Mouse (Mus musculus) forebrain, embryonic 14.5 days (tissue): ENCODE data around the gene Pkig. TPM values are rescaled to one million over a fixed set of nuclear protein-coding genes. Genes with fewer than 3 reads are reported as not detected.

Source experiments
- ATAC-seq: fragments of 200-750 bp; cut with Nextera tagmentation; 2 replicates; pipeline ENCODE4 v1.8.0; 2017; ENCODE audit warnings: mild to moderate bottlenecking, moderate library complexity
- DNase-seq: peaks from one replicate; pipeline ENCODE4 v3.0.0-alpha.2; 2015; ENCODE audit warnings: low spot score
- H3K27ac ChIP-seq: fragments of 300-500 bp; sonication (generic); 2 replicates; pipeline ENCODE4 v1.5.1; 2014; ENCODE audit warnings: low read depth, mild to moderate bottlenecking, control low read depth, low read length, moderate library complexity
- H3K27me3 ChIP-seq: fragments of 300-500 bp; sonication (generic); replicated peaks from 2 replicates; pipeline ENCODE4 v1.6.1; 2014; ENCODE audit warnings: low read length, control low read depth, mixed read lengths; ENCODE audit not compliant: control insufficient read depth, insufficient read depth
- H3K36me3 ChIP-seq: fragments of 300-500 bp; sonication (generic); 2 replicates; pipeline ENCODE4 v1.6.1; 2014; ENCODE audit warnings: low read length, control low read depth; ENCODE audit not compliant: control insufficient read depth, insufficient read depth
- H3K4me1 ChIP-seq: fragments of 300-500 bp; sonication (generic); 2 replicates; pipeline ENCODE4 v1.6.1; 2014; ENCODE audit warnings: antibody characterized with exemption, low read length, control low read depth; ENCODE audit not compliant: control insufficient read depth, insufficient read depth
- H3K4me2 ChIP-seq: fragments of 300-500 bp; sonication (generic); 2 replicates; pipeline ENCODE4 v1.6.1; 2014; ENCODE audit warnings: mild to moderate bottlenecking, control low read depth, low read length
- H3K4me3 ChIP-seq: fragments of 300-500 bp; sonication (generic); 2 replicates; pipeline ENCODE4 v1.5.1; 2014; ENCODE audit warnings: low read depth, low read length, control low read depth
- H3K9ac ChIP-seq: fragments of 300-500 bp; sonication (generic); 2 replicates; pipeline ENCODE4 v1.6.1; 2014; ENCODE audit warnings: mild to moderate bottlenecking, low read length, control low read depth, moderate library complexity
- H3K9me3 ChIP-seq: fragments of 300-500 bp; sonication (generic); replicated peaks from 2 replicates; pipeline ENCODE4 v1.6.1; 2016; ENCODE audit warnings: low read length, control low read depth, mixed read lengths; ENCODE audit not compliant: control insufficient read depth
- WGBS: fragments of 180-500 bp; shearing (Covaris S2); extraction: QIAGEN DNeasy Blood & Tissue Kit; methylation state at CpG from one replicate; pipeline ENCODE4 v1.1.7; 2014; 5-methylcytosine and 5-hydroxymethylcytosine counted together
- polyA plus RNA-seq: library from polyadenylated mRNA; unstranded; fragments of >200 nt; fragmentation: Nextera tagmentation; extraction: Ambion mirVana; gene quantifications from 2 replicates; pipeline ENCODE4 v1.2.1, GENCODE M21; 2014

The Pkig gene
- polyA plus RNA-seq, 1 experiment from 2014 or later: 163 TPM

GRCm38 (mm10) chr2:163742656-163743055, 84.5 kb downstream of the Pkig start:
- no peaks in the 10 kb centered on the region for H3K4me1 ChIP-seq
- H3K9ac ChIP-seq: no peak overlapping the region
- no peaks in the 10 kb centered on the region for H3K9me3 ChIP-seq
- H3K27me3 ChIP-seq: no peaks in the 10 kb centered on the region
- ATAC-seq (no peak), DNase-seq (no peak)
- no peak overlapping the region for H3K4me2 ChIP-seq
- H3K4me3 ChIP-seq: no peak overlapping the region
- WGBS: 74% methylated on average over 5 of the region's 5 CpGs
- H3K27ac ChIP-seq: no peak overlapping the region
- no peaks in the 10 kb centered on the region for H3K36me3 ChIP-seq

GRCm38 (mm10) chr2:163743357-163743756, 85.2 kb downstream of the Pkig start:
- Histone ChIP-seq H3K27me3 (no peaks in the 10 kb centered on the region), H3K9ac (no peak overlapping the region), H3K4me1 (no peaks in the 10 kb centered on the region), H3K27ac (no peak overlapping the region), H3K4me2 (no peak overlapping the region), H3K9me3 (no peaks in the 10 kb centered on the region), H3K36me3 (no peaks in the 10 kb centered on the region), H3K4me3 (no peak overlapping the region)
- 83% methylated on average over 6 of the region's 6 CpGs for WGBS
- no peak for ATAC-seq
- no peak for DNase-seq

GRCm38 (mm10) chr2:163744801-163745570, 86.8 kb downstream of the Pkig start:
- Histone ChIP-seq H3K9ac (no peak overlapping the region), H3K36me3 (no peaks in the 10 kb centered on the region), H3K27ac (no peak overlapping the region), H3K4me1 (peaks cover 6% of the 10 kb centered on the region; the same call in 1 of the 2 replicates), H3K27me3 (no peaks in the 10 kb centered on the region), H3K4me3 (no peak overlapping the region), H3K4me2 (no peak overlapping the region), H3K9me3 (no peaks in the 10 kb centered on the region)
- ATAC-seq: no peak
- DNase-seq: no peak
- 81% methylated on average over 10 of the region's 10 CpGs for WGBS

GRCm38 (mm10) chr2:163749647-163750611, 91.7 kb downstream of the Pkig start, which contains the start of gene Ada:
TSS of gene Ada (minus strand) at chr2:163750239.
- ATAC-seq (peak; percentile 86), DNase-seq (peak; percentile 58)
- Histone ChIP-seq H3K9me3 (no peaks in the 10 kb centered on the region), H3K36me3 (no peaks in the 10 kb centered on the region), H3K4me2 (peak within 1 kb of the TSS; percentile 91), H3K4me1 (peaks cover 6% of the 10 kb centered on the region; the same call in 1 of the 2 replicates), H3K4me3 (peak within 1 kb of the TSS; percentile 51), H3K27ac (no peak within 1 kb of the TSS), H3K27me3 (no peaks in the 10 kb centered on the region), H3K9ac (peak within 1 kb of the TSS; percentile 70)
- WGBS: 1% methylated on average over 53 of the region's 57 CpGs

- H3K27me3 ChIP-seq: no peaks in the 10 kb centered on the region
- no peak overlapping the region for H3K4me2 ChIP-seq
- H3K4me3 ChIP-seq: no peak overlapping the region
- DNase-seq (no peak), ATAC-seq (no peak)
- peaks cover 6% of the 10 kb centered on the region; the same call in 1 of the 2 replicates for H3K4me1 ChIP-seq
- H3K9me3 ChIP-seq: no peaks in the 10 kb centered on the region
- no peaks in the 10 kb centered on the region for H3K36me3 ChIP-seq
- no peak overlapping the region for H3K27ac ChIP-seq
- H3K9ac ChIP-seq: no peak overlapping the region
- WGBS: 88% methylated on average over 5 of the region's 5 CpGs
These were observed 96.0 kb downstream of the Pkig start for GRCm38 (mm10) chr2:163754228-163754627.

GRCm38 (mm10) chr2:163756723-163757122, 98.5 kb downstream of the Pkig start:
- no peak for ATAC-seq
- no peaks in the 10 kb centered on the region for H3K9me3 ChIP-seq

GRCm38 (mm10) chr2:163758146-163758545, 100.0 kb downstream of the Pkig start:
- no peaks in the 10 kb centered on the region for H3K4me1 ChIP-seq
- H3K9ac ChIP-seq: no peak overlapping the region
- DNase-seq (no peak), ATAC-seq (no peak)
- no peaks in the 10 kb centered on the region for H3K36me3 ChIP-seq
- no peak overlapping the region for H3K4me2 ChIP-seq
- no peaks in the 10 kb centered on the region for H3K9me3 ChIP-seq
- 74% methylated on average over 2 of the region's 2 CpGs for WGBS
- no peak overlapping the region for H3K27ac ChIP-seq
- H3K4me3 ChIP-seq: no peak overlapping the region
- no peaks in the 10 kb centered on the region for H3K27me3 ChIP-seq

More at GRCm38 (mm10) chr2:163756723-163757122, 98.5 kb downstream of the Pkig start:
- H3K4me3 ChIP-seq: no peak overlapping the region
- no peaks in the 10 kb centered on the region for H3K27me3 ChIP-seq
- no peak overlapping the region for H3K4me2 ChIP-seq
- peak; percentile 42 for DNase-seq
- H3K9ac ChIP-seq: no peak overlapping the region
- no peak overlapping the region for H3K27ac ChIP-seq
- no peaks in the 10 kb centered on the region for H3K36me3 ChIP-seq
- 16% methylated on average over 2 of the region's 2 CpGs for WGBS
- H3K4me1 ChIP-seq: no peaks in the 10 kb centered on the region

- H3K4me3 ChIP-seq: no peak overlapping the region
- H3K4me1 ChIP-seq: no peaks in the 10 kb centered on the region
- no peak for ATAC-seq
- no peak overlapping the region for H3K27ac ChIP-seq
- H3K9me3 ChIP-seq: no peaks in the 10 kb centered on the region
- WGBS: 75% methylated on average over 6 of the region's 6 CpGs
- no peaks in the 10 kb centered on the region for H3K36me3 ChIP-seq
- H3K4me2 ChIP-seq: no peak overlapping the region
- H3K27me3 ChIP-seq: no peaks in the 10 kb centered on the region
- no peak overlapping the region for H3K9ac ChIP-seq
- DNase-seq: no peak
These were observed 102.4 kb downstream of the Pkig start for GRCm38 (mm10) chr2:163760589-163760988.
